Mouse (Mus musculus) MEL (cell line): ENCODE measurements around the gene Ppp1r15b. TPM values are rescaled to one million over a fixed set of nuclear protein-coding genes. Genes with fewer than 3 reads are reported as not detected.

ENCODE experiments used
- DNase-seq: peaks from one replicate; pipeline ENCODE4 v3.0.0; 2011; ENCODE audit warnings: low read depth, low spot score
- H3K27ac ChIP-seq: 2 replicates; pipeline ENCODE4 v1.5.1; 2012; ENCODE audit warnings: low read depth, mild to moderate bottlenecking, control low read depth, low read length, moderate library complexity; ENCODE audit not compliant: control insufficient read depth
- H3K27me3 ChIP-seq, 2 experiments: fragments of 150-350 bp in 1 of 2; sonication (generic) in 1 of 2; 2 replicates each; pipeline ENCODE4 v1.6.1; 2012; ENCODE audit warnings: low read length in 2 of 2, mild to moderate bottlenecking in 2 of 2, improper control_type of control experiment in 1 of 2, moderate library complexity in 1 of 2; ENCODE audit not compliant: insufficient read depth in 2 of 2, control insufficient read depth in 1 of 2
- H3K36me3 ChIP-seq, 2 experiments: 2 replicates each; pipeline ENCODE4 v1.6.1; 2012 to 2014; ENCODE audit warnings: low read length in 2 of 2, improper control_type of control experiment in 1 of 2, inconsistent platforms in 1 of 2, mild to moderate bottlenecking in 1 of 2; ENCODE audit not compliant: insufficient read depth in 2 of 2, control insufficient read depth in 1 of 2
- H3K4me1 ChIP-seq, 2 experiments: fragments of 150-350 bp in 1 of 2; sonication (generic) in 1 of 2; 2 replicates each; pipeline ENCODE4 v1.6.1; 2012; ENCODE audit warnings: low read length in 2 of 2, improper control_type of control experiment in 1 of 2, mild to moderate bottlenecking in 1 of 2; ENCODE audit not compliant: insufficient read depth in 2 of 2, control insufficient read depth in 1 of 2
- H3K4me3 ChIP-seq, 2 experiments: fragments of 150-350 bp in 1 of 2; sonication (generic) in 1 of 2; 2 replicates each; pipeline ENCODE4 v1.5.1; 2012; ENCODE audit warnings: low read depth in 2 of 2, low read length in 2 of 2, mild to moderate bottlenecking in 2 of 2, moderate library complexity in 2 of 2, control low read depth in 1 of 2, improper control_type of control experiment in 1 of 2; ENCODE audit not compliant: control insufficient read depth in 1 of 2, insufficient read depth in 1 of 2
- H3K79me2 ChIP-seq: 2 replicates; pipeline ENCODE4 v1.6.1; 2012; ENCODE audit warnings: mild to moderate bottlenecking, low read length, moderate library complexity; ENCODE audit not compliant: control insufficient read depth, poor library complexity, insufficient read depth
- H3K9ac ChIP-seq: 2 replicates; pipeline ENCODE4 v1.6.1; 2012; ENCODE audit warnings: low read depth, mild to moderate bottlenecking, control low read depth, low read length, moderate library complexity; ENCODE audit not compliant: control insufficient read depth, poor library complexity, severe bottlenecking
- H3K9me3 ChIP-seq: fragments of 150-350 bp; sonication (generic); replicated peaks from 2 replicates; pipeline ENCODE4 v1.6.1; 2012; ENCODE audit warnings: mild to moderate bottlenecking, low read length, improper control_type of control experiment, moderate library complexity; ENCODE audit not compliant: insufficient read depth
- BHLHE40 ChIP-seq: IDR thresholded peaks from 2 replicates; pipeline ENCODE4 v1.6.1; 2012; ENCODE audit warnings: low read depth, mild to moderate bottlenecking, inconsistent platforms, low read length, improper control_type of control experiment, borderline replicate concordance
- CHD1 ChIP-seq: IDR thresholded peaks from 2 replicates; pipeline ENCODE4 v1.6.1; 2012; ENCODE audit warnings: low read depth, mild to moderate bottlenecking, inconsistent platforms, low read length, improper control_type of control experiment
- CHD2 ChIP-seq: IDR thresholded peaks from 2 replicates; pipeline ENCODE4 v1.6.1; 2011; ENCODE audit warnings: low read length, improper control_type of control experiment
- CTCF ChIP-seq, 3 experiments: IDR thresholded peaks in 2 of 3; conservative IDR thresholded peaks in 1 of 3; 2 replicates each; pipeline ENCODE4 v1.5.1; 2011 to 2012; ENCODE audit warnings: low read length in 3 of 3, low read depth in 2 of 3, mild to moderate bottlenecking in 2 of 3, improper control_type of control experiment in 1 of 3, inconsistent platforms in 1 of 3, mixed read lengths in 1 of 3, moderate library complexity in 1 of 3; ENCODE audit not compliant: control insufficient read depth in 1 of 3, insufficient read depth in 1 of 3, poor library complexity in 1 of 3, severe bottlenecking in 1 of 3
- GABPA ChIP-seq: IDR thresholded peaks from 2 replicates; pipeline ENCODE4 v1.6.1; 2012; ENCODE audit warnings: low read depth, mild to moderate bottlenecking, inconsistent platforms, low read length, improper control_type of control experiment, moderate library complexity
- HCFC1 ChIP-seq: IDR thresholded peaks from 2 replicates; pipeline ENCODE4 v1.6.1; 2012; ENCODE audit warnings: low read depth, mild to moderate bottlenecking, inconsistent platforms, low read length, improper control_type of control experiment, moderate library complexity
- JUND ChIP-seq: IDR thresholded peaks from 2 replicates; pipeline ENCODE4 v1.6.1; 2011; ENCODE audit warnings: low read depth, mild to moderate bottlenecking, improper control_type of control experiment, low read length
- KAT2A ChIP-seq: conservative IDR thresholded peaks from 2 replicates; pipeline ENCODE4 v1.6.1; 2012; ENCODE audit warnings: low read depth, low read length, improper control_type of control experiment, inconsistent platforms
- MAFK ChIP-seq: IDR thresholded peaks from 2 replicates; pipeline ENCODE4 v1.6.1; 2011; ENCODE audit warnings: low read depth, mild to moderate bottlenecking, low read length, improper control_type of control experiment, borderline replicate concordance
- MAX ChIP-seq: IDR thresholded peaks from 2 replicates; pipeline ENCODE4 v1.6.1; 2011; ENCODE audit warnings: low read length, improper control_type of control experiment
- MAZ ChIP-seq: IDR thresholded peaks from 2 replicates; pipeline ENCODE4 v1.6.1; 2012; ENCODE audit warnings: low read depth, mild to moderate bottlenecking, inconsistent platforms, low read length, improper control_type of control experiment
- MEF2A ChIP-seq: IDR thresholded peaks from 2 replicates; pipeline ENCODE4 v1.6.1; 2014; ENCODE audit warnings: low read depth, mild to moderate bottlenecking, inconsistent platforms, low read length, improper control_type of control experiment; ENCODE audit not compliant: poor library complexity, insufficient replicate concordance, severe bottlenecking; ENCODE audit errors: extremely low read depth
- MXI1 ChIP-seq: IDR thresholded peaks from 2 replicates; pipeline ENCODE4 v1.6.1; 2011; ENCODE audit warnings: mild to moderate bottlenecking, low read depth, low read length, improper control_type of control experiment
- NRF1 ChIP-seq: IDR thresholded peaks from 2 replicates; pipeline ENCODE4 v1.6.1; 2014; ENCODE audit warnings: low read depth, mild to moderate bottlenecking, inconsistent platforms, low read length, improper control_type of control experiment, moderate library complexity; ENCODE audit not compliant: poor library complexity, insufficient read depth, severe bottlenecking
- POLR2A ChIP-seq, 2 experiments: IDR thresholded peaks; 2 replicates each; pipeline ENCODE4 v1.6.1; 2011 to 2012; ENCODE audit warnings: low read length in 2 of 2, mild to moderate bottlenecking in 2 of 2, control low read depth in 1 of 2, improper control_type of control experiment in 1 of 2, low read depth in 1 of 2, moderate library complexity in 1 of 2; ENCODE audit not compliant: control insufficient read depth in 1 of 2, insufficient read depth in 1 of 2, poor library complexity in 1 of 2
- TCF12 ChIP-seq: IDR thresholded peaks from 2 replicates; pipeline ENCODE4 v1.6.1; 2014; ENCODE audit warnings: low read depth, mild to moderate bottlenecking, inconsistent platforms, low read length, improper control_type of control experiment, moderate library complexity
- polyA plus RNA-seq, 2 experiments: library from polyadenylated mRNA; stranded (reverse) in 1 of 2; unstranded in 1 of 2; fragments of >175 nt in 1 of 2; fragments of >200 nt in 1 of 2; gene quantifications; 2 replicates each; pipeline versions ENCODE4 v1.2.1 to v1.2.4; 2012; ENCODE audit warnings: low replicate concordance in 2 of 2, low read depth in 1 of 2; ENCODE audit not compliant: insufficient read length in 2 of 2, insufficient read depth in 1 of 2, missing spikeins in 1 of 2
- total RNA-seq: library from RNA; depleted of rRNA; stranded (reverse); fragments of 300-350 nt; gene quantifications from 2 replicates; pipeline ENCODE4 v1.2.3, GENCODE M21; 2012

Ppp1r15b gene
- total and polyA plus RNA-seq, 3 experiments = 53.1 to 56.3 TPM; not detected in 1

DNA sequence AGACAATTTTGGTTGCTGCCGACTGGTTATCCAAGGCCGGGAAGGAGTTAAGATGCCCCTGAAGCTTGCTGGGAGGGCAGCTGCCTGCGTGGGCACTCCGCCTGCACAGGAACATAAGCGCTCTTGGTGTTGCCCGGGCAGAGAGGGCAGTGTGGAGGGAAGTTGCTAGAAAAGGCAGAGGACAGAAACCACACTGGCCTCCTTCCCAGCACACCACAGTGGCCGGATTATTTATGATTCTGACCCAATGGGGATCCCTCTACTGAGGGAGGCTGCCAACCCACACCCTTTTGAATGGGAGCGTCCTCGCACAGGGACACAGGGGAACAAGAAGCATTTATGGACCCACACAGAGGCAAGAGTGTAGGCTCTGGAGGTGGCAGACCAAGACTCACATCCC lies 40.4 kb downstream of the Ppp1r15b start:
- Histone ChIP-seq H3K79me2 (no peaks in the 10 kb centered on the region), H3K27ac (no peak overlapping the region), H3K27me3 (no peaks in the 10 kb centered on the region), H3K9ac (no peak overlapping the region), H3K9me3 (no peaks in the 10 kb centered on the region), H3K4me1 (no peaks in the 10 kb centered on the region)
- TF ChIP-seq CHD2 = no peak
- no peak for TF ChIP-seq NRF1
- TF ChIP-seq KAT2A = no peak
- TF ChIP-seq POLR2A (IDR thresholded peaks at IDR 0.05; ENCODE audit: control insufficient read depth in 1 of 2, insufficient read depth in 1 of 2, low read depth in 1 of 2, low read length in 2 of 2, poor library complexity in 1 of 2) = no peak
- no peak for TF ChIP-seq CHD1
- TF ChIP-seq MEF2A = no peak
- TF ChIP-seq GABPA = no peak
- TF ChIP-seq MAFK = no peak
- no peak for TF ChIP-seq BHLHE40
- no peak for TF ChIP-seq HCFC1
- TF ChIP-seq JUND = no peak
- TF ChIP-seq TCF12 = no peak
- TF ChIP-seq MAX = no peak
- TF ChIP-seq, all 39 proteins: peak for 0
- no peak overlapping the region for H3K4me3 ChIP-seq
- DNase-seq = no peak
- H3K36me3 ChIP-seq = no peaks in the 10 kb centered on the region; a peak in 1 of 4 replicates

DNA sequence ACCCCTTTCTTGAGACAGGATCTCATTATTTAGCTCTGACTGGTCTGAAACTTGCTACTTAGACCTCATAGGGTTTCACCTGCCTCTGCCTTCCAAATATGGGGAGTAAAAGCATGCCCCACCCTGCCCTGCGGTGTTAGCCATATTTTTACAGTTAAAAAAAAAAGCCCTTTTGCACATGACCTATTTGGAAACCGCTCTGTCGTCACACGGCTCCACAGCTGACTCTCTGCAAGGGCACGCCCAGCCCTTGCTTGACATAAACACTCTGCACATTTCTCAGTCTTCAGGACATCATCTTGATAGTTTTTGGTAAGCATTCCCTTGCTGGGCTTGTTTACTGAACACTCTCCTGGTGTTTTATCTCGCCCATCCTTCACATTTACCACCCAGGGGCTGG lies 44.2 kb downstream of the Ppp1r15b start:
- TF ChIP-seq CHD2 (no peak), MXI1 (no peak), MAZ (no peak), CTCF (IDR thresholded peaks at IDR 0.05 in 2 of 3, conservative IDR thresholded peaks at IDR 0.05 in 1 of 3; ENCODE audit: control insufficient read depth in 1 of 3, insufficient read depth in 1 of 3, low read depth in 2 of 3, low read length in 3 of 3, poor library complexity in 1 of 3, severe bottlenecking in 1 of 3) (no peak), CHD1 (no peak)
- no peaks in the 10 kb centered on the region for H3K9me3 ChIP-seq
- no peak overlapping the region for H3K27ac ChIP-seq
- H3K27me3 ChIP-seq = no peaks in the 10 kb centered on the region
- no peaks in the 10 kb centered on the region for H3K79me2 ChIP-seq
- no peak for DNase-seq
- H3K4me1 ChIP-seq = no peaks in the 10 kb centered on the region
- H3K4me3 ChIP-seq = no peak overlapping the region
- no peak overlapping the region for H3K9ac ChIP-seq
- H3K36me3 ChIP-seq = peaks cover 0 to 4% of the 10 kb centered on the region in 2 experiments; a peak in 1 of 4 replicates
